Mouse (Mus musculus) left cerebral cortex, adult 2 months (tissue): Measurements from ENCODE around the gene Tmem132a. TPM values are rescaled to one million over a fixed set of nuclear protein-coding genes. Genes with fewer than 3 reads are reported as not detected.

Experiments
- DNase-seq, 2 experiments: peaks; one replicate each; pipeline ENCODE4 v3.0.0; 2021 to 2022; ENCODE audit warnings: low spot score in 2 of 2, mixed read lengths in 1 of 2; ENCODE audit errors: extremely low spot score in 1 of 2
- H3K27ac ChIP-seq: fragments of 200-600 bp; 2 replicates; pipeline ENCODE4 v1.8.1; 2022
- H3K4me3 ChIP-seq: fragments of 200-600 bp; 2 replicates; pipeline ENCODE4 v1.8.1; 2022
- CTCF ChIP-seq: fragments of 200-600 bp; IDR thresholded peaks from 2 replicates; pipeline ENCODE4 v1.8.1; 2022; ENCODE audit warnings: antibody characterized with exemption, mild to moderate bottlenecking, moderate library complexity
- intact Hi-C: fragments of 180-260 bp; cut with DNase I; formaldehyde crosslinking; loops from one replicate; pipeline ENCODE4 v1.15.1; 2025
- total RNA-seq, 2 experiments: library from RNA; stranded (reverse); gene quantifications; 2 replicates each; pipeline ENCODE4 v1.2.3; 2021

Gene Tmem132a
- total RNA-seq, 2 experiments from 2014 or later = 268 TPM

GRCm38 (mm10) chr19:10824061-10824460, 45.7 kb downstream of the Tmem132a start:
- Histone ChIP-seq H3K4me3 (no peak overlapping the region), H3K27ac (no peak overlapping the region)
- intact Hi-C loops = no loop called here
- DNase-seq = no peak
- TF ChIP-seq CTCF = no peak

GRCm38 (mm10) chr19:10822534-10822933, 47.2 kb downstream of the Tmem132a start:
- Histone ChIP-seq H3K27ac (no peak overlapping the region), H3K4me3 (no peak overlapping the region)
- intact Hi-C loops = no loop called here
- DNase-seq = no peak
- TF ChIP-seq CTCF = no peak

- H3K4me3 ChIP-seq = no peak overlapping the region
- no peak for DNase-seq
- no peak for TF ChIP-seq CTCF
- H3K27ac ChIP-seq = no peak overlapping the region
- intact Hi-C loops = no loop called here
Measured at GRCm38 (mm10) chr19:10821319-10821718, 48.4 kb downstream of the Tmem132a start.

GRCm38 (mm10) chr19:10818217-10818946, 51.4 kb downstream of the Tmem132a start:
- intact Hi-C loops = no loop called here
- no peak for TF ChIP-seq CTCF
- Histone ChIP-seq H3K4me3 (no peak overlapping the region), H3K27ac (no peak overlapping the region)
- no peak for DNase-seq

- Histone ChIP-seq H3K4me3 (no peak overlapping the region), H3K27ac (no peak overlapping the region)
- intact Hi-C loops = no loop called here
- DNase-seq = no peak
- TF ChIP-seq CTCF = no peak
Measured at GRCm38 (mm10) chr19:10816462-10816861, 53.3 kb downstream of the Tmem132a start.

GRCm38 (mm10) chr19:10815871-10816270, 53.9 kb downstream of the Tmem132a start:
- no peak overlapping the region for H3K4me3 ChIP-seq
- H3K27ac ChIP-seq = no peak overlapping the region
- no peak for DNase-seq
- TF ChIP-seq CTCF = no peak
- intact Hi-C loops = no loop called here

- Histone ChIP-seq H3K4me3 (no peak overlapping the region), H3K27ac (no peak overlapping the region)
- intact Hi-C loops = no loop called here
- DNase-seq = no peak
- no peak for TF ChIP-seq CTCF
Measured at GRCm38 (mm10) chr19:10813905-10814304, 55.8 kb downstream of the Tmem132a start.

- no peak for TF ChIP-seq CTCF
- no peak overlapping the region for H3K27ac ChIP-seq
- DNase-seq = no peak
- intact Hi-C loops = no loop called here
- H3K4me3 ChIP-seq = no peak overlapping the region
Measured at GRCm38 (mm10) chr19:10813039-10813438, 56.7 kb downstream of the Tmem132a start.

- no peak for DNase-seq
- no peak for TF ChIP-seq CTCF
- Histone ChIP-seq H3K4me3 (no peak overlapping the region), H3K27ac (no peak overlapping the region)
- intact Hi-C loops = no loop called here
Measured at GRCm38 (mm10) chr19:10811471-10811870, 58.3 kb downstream of the Tmem132a start.

- Histone ChIP-seq H3K27ac (peak overlapping the region; percentile 82), H3K4me3 (no peak overlapping the region)
- no peak for TF ChIP-seq CTCF
- intact Hi-C loops = no loop called here
- no peak for DNase-seq
Measured at GRCm38 (mm10) chr19:10810176-10810492, 59.6 kb downstream of the Tmem132a start.

- TF ChIP-seq CTCF = no peak
- Histone ChIP-seq H3K4me3 (no peak overlapping the region), H3K27ac (peak overlapping the region; percentile 82)
- intact Hi-C loops = loop anchor here (1.0 to 2.0 kb wide), 2 partner anchors 46 to 59 kb away; partner anchors contain the start of gene Tmem132a
- DNase-seq = peak; percentile 52 to 56
Measured at GRCm38 (mm10) chr19:10809428-10810175, 60.1 kb downstream of the Tmem132a start.

GRCm38 (mm10) chr19:10808524-10809233, 61.1 kb downstream of the Tmem132a start:
- peak overlapping the region; percentile 82 for H3K27ac ChIP-seq
- DNase-seq = no peak
- no peak overlapping the region for H3K4me3 ChIP-seq
- intact Hi-C loops = loop anchor here (1.0 to 2.0 kb wide), 2 partner anchors 45 to 60 kb away; partner anchors contain the start of gene Tmem132a
- no peak for TF ChIP-seq CTCF

Other genes starting within 250 kb of the Tmem132a start
- under 1 TPM; 0.43 to 0.65 TPM for gene Vwce, start 235.7 kb downstream of the Tmem132a start, total RNA-seq
- not detected for gene Pga5, start 191.9 kb downstream of the Tmem132a start, total RNA-seq
- 10 to 100 TPM; 21.6 to 24.4 TPM for gene Vps37c, start 181.2 kb downstream of the Tmem132a start, total RNA-seq
- gene Cd5, start 130.9 kb downstream of the Tmem132a start, total RNA-seq = under 1 TPM; 0.16 to 0.37 TPM
- 1 to 10 TPM; 2.3 to 2.8 TPM for gene Cd6, start 39.9 kb downstream of the Tmem132a start, total RNA-seq
- 1 to 10 TPM; 1.1 to 1.3 TPM for gene Slc15a3, start 30.2 kb downstream of the Tmem132a start, total RNA-seq
- 10 to 100 TPM; 49.5 to 50.2 TPM for gene Tmem109, start 12.1 kb upstream of the Tmem132a start, total RNA-seq
- 100 to 1,000 TPM; 195 to 208 TPM for gene Prpf19, start 25.3 kb upstream of the Tmem132a start, total RNA-seq
- not detected for gene Zp1, start 50.7 kb upstream of the Tmem132a start, total RNA-seq
- gene Ptgdr2, start 67.2 kb upstream of the Tmem132a start, total RNA-seq = under 1 TPM; 0.14 to 0.30 TPM
- gene Ccdc86, start 79.3 kb upstream of the Tmem132a start, total RNA-seq = 10 to 100 TPM in 1 of 2 experiments, 1 to 10 TPM in 1; 7.8 to 10.6 TPM
- not detected for gene Ms4a10, start 104.7 kb upstream of the Tmem132a start, total RNA-seq
- not detected for gene Ms4a15, start 123.3 kb upstream of the Tmem132a start, total RNA-seq
- not detected for gene Ms4a18, start 148.1 kb upstream of the Tmem132a start, total RNA-seq
- not detected for gene Ms4a8a, start 211.2 kb upstream of the Tmem132a start, total RNA-seq